ENCODE assay signal across 20 mouse cellular contexts in genomic region chr9:35365975-35366374, GRCm38 (mm10). TPM values are rescaled to one million over a fixed set of nuclear protein-coding genes. Genes with fewer than 3 reads are reported as not detected.
DNase-seq lines count a peak whose midpoint lies in the region; TF ChIP-seq lines count a peak whose summit lies in the region.
"Had no signal": no experiment of that assay in that cellular context is flagged by ENCODE, and none has a peak within 500 bp of the region (broad histone marks: within the 10 kb centered on the region; RNA-seq: fewer than 3 reads in every experiment).

No protein-coding gene starts in this region.

- H3K79me3 ChIP-seq in C2C12 (ENCODE audit: low read depth) = no peaks in the 10 kb centered on the region

- H3K27me3 ChIP-seq in C2C12 (ENCODE audit: control insufficient read depth, insufficient read depth, insufficient read length) = no peaks in the 10 kb centered on the region
- H3K27me3 ChIP-seq in embryonic facial prominence, embryonic 10.5 days (replicated peaks; ENCODE audit: low read depth, poor library complexity, severe bottlenecking) = no peaks in the 10 kb centered on the region
- peaks cover 72% of the 10 kb centered on the region for H3K27me3 ChIP-seq in hindbrain, embryonic 10.5 days (ENCODE audit: insufficient read depth, poor library complexity, severe bottlenecking)
- H3K27me3 ChIP-seq: embryonic facial prominence, embryonic 15.5 days; heart, embryonic 13.5 days had no signal

- H3K36me3 ChIP-seq in C2C12 (ENCODE audit: control insufficient read depth, insufficient read depth) = no peaks in the 10 kb centered on the region
- H3K36me3 ChIP-seq in embryonic facial prominence, embryonic 10.5 days (replicated peaks) = no peaks in the 10 kb centered on the region
- no peaks in the 10 kb centered on the region for H3K36me3 ChIP-seq in hindbrain, embryonic 10.5 days
- H3K36me3 ChIP-seq: embryonic facial prominence, embryonic 15.5 days; heart, embryonic 13.5 days; hindbrain, embryonic 13.5 days had no signal

- intact Hi-C loops in heart, postnatal 10 days (cut with DNase I) = no loop called here

- 93% methylated on average over 5 of the region's 5 CpGs for WGBS in embryonic facial prominence, embryonic 10.5 days
- 93% methylated on average over 5 of the region's 5 CpGs for WGBS in hindbrain, embryonic 10.5 days

- no peak overlapping the region for H3K4me3 ChIP-seq in C2C12 (ENCODE audit: insufficient read depth, poor library complexity, severe bottlenecking)
- H3K4me3 ChIP-seq in embryonic facial prominence, embryonic 10.5 days = no peak overlapping the region
- no peak overlapping the region for H3K4me3 ChIP-seq in hindbrain, embryonic 10.5 days
- H3K4me3 ChIP-seq: embryonic facial prominence, embryonic 15.5 days; erythroblast, embryonic 14.5 days; heart, embryonic 13.5 days; hindbrain, embryonic 13.5 days had no signal

- no peaks in the 10 kb centered on the region for H3K9me3 ChIP-seq in embryonic facial prominence, embryonic 10.5 days
- H3K9me3 ChIP-seq in hindbrain, embryonic 10.5 days = no peaks in the 10 kb centered on the region
- H3K9me3 ChIP-seq: embryonic facial prominence, embryonic 15.5 days; heart, embryonic 13.5 days; hindbrain, embryonic 13.5 days had no signal

- H3K79me2 ChIP-seq in C2C12 (ENCODE audit: control insufficient read depth, insufficient read depth) = no peaks in the 10 kb centered on the region

- peak overlapping the region; percentile 31 for H3K27ac ChIP-seq in embryonic facial prominence, embryonic 10.5 days (replicated peaks)
- no peak overlapping the region for H3K27ac ChIP-seq in hindbrain, embryonic 10.5 days
- H3K27ac ChIP-seq: embryonic facial prominence, embryonic 15.5 days; heart, embryonic 13.5 days; hindbrain, embryonic 13.5 days; hindbrain, postnatal 0 days had no signal

- no peak overlapping the region for H3ac ChIP-seq in C2C12 (ENCODE audit: control insufficient read depth, insufficient read length, low read depth)

- no peak for TF ChIP-seq CTCF in C2C12 (IDR thresholded peaks at IDR 0.05; ENCODE audit: control insufficient read depth, insufficient read depth, insufficient read length)

- H3K4me1 ChIP-seq in embryonic facial prominence, embryonic 10.5 days = peaks cover 67% of the 10 kb centered on the region
- H3K4me1 ChIP-seq in hindbrain, embryonic 10.5 days (replicated peaks) = peaks cover 63% of the 10 kb centered on the region

- peak; percentile 75 for DNase-seq in heart, adult 11 months
- no peak for DNase-seq in heart, postnatal 10 days
- no peak for DNase-seq in embryonic facial prominence, embryonic 10.5 days (ENCODE audit: low spot score)
- no peak for DNase-seq in layer of hippocampus, adult 9-11 months
- no peak for DNase-seq in hindbrain, embryonic 10.5 days (ENCODE audit: low spot score)
- DNase-seq: adrenal gland, adult 8-10 months; adrenal gland, postnatal 36 days; B cell, adult 2 months; cerebellum, adult 11 months; cerebellum, adult 8-10 months; cerebellum, postnatal 25 days; gastrocnemius, postnatal 14 days; heart, postnatal 4 days; kidney, adult 11 months had no signal

TF ChIP-seq in C2C12, 6 proteins besides CTCF, POLR2A, EP300 and RAD21:
- no peak for TF ChIP-seq MYOG (IDR thresholded peaks at IDR 0.05; ENCODE audit: control insufficient read depth, extremely low read depth, insufficient read length)
- peak; percentile 30 for TF ChIP-seq MAX (IDR thresholded peaks at IDR 0.05)
- peak; percentile 51 for TF ChIP-seq MYOD1 (IDR thresholded peaks at IDR 0.05; ENCODE audit: control insufficient read depth, insufficient read length, low read depth)
- TF ChIP-seq FOSL1 (IDR thresholded peaks at IDR 0.05; ENCODE audit: insufficient read depth, low read length, poor library complexity, severe bottlenecking) = peak; percentile 43

RNA-seq across cellular contexts. Expression of gene Cdon, which starts 55.0 kb away (rescaled TPM):
- 10 to 100 TPM; 19.7 to 31.2 TPM for total RNA-seq in heart, postnatal 10 days (2021)
- polyA plus RNA-seq in C2C12 (2012; fragmentation: generic; extraction: Trizol) = 39.9 TPM
- polyA plus RNA-seq in embryonic facial prominence, embryonic 10.5 days (2016; fragmentation: Nextera tagmentation; extraction: Ambion mirVana) = 9.1 and 9.9 TPM in 2 replicates
- polyA plus RNA-seq in hindbrain, embryonic 10.5 days (2016; fragmentation: Nextera tagmentation; extraction: Ambion mirVana) = 11.7 and 15.4 TPM in 2 replicates
- polyA plus RNA-seq: erythroblast, embryonic 14.5 days had no signal
